Mouse (Mus musculus) adrenal gland, postnatal 36 days (tissue): ENCODE results near the gene Usp22. TPM values are rescaled to one million over a fixed set of nuclear protein-coding genes. Genes with fewer than 3 reads are reported as not detected.
A peak's percentile ranks its signal among the peaks of the same experiment; 100 is the strongest.

Experiments
- DNase-seq, 2 experiments: peaks; one replicate each; pipeline ENCODE4 v3.0.0; 2021; ENCODE audit warnings: mixed read lengths in 1 of 2
- total RNA-seq, 2 experiments: library from RNA; stranded (reverse); gene quantifications; 2 replicates each; pipeline ENCODE4 v1.2.3; 2021

The Usp22 gene
- total RNA-seq, 2 experiments from 2014 or later = 59.1 to 99.4 TPM

- peak; percentile 91 to 94 for DNase-seq
Measured at GRCm38 (mm10) chr11:61104241-61104901, 70.5 kb downstream of the Usp22 start.

- no peak for DNase-seq
Measured at GRCm38 (mm10) chr11:61102397-61103339, 72.2 kb downstream of the Usp22 start.

Other genes starting within 250 kb of the Usp22 start
- 100 to 1,000 TPM in 1 of 2 experiments, 10 to 100 TPM in 1; 86.9 to 151 TPM for gene Map2k3, start 243.0 kb downstream of the Usp22 start, total RNA-seq
- gene Kcnj12, start 152.5 kb downstream of the Usp22 start, total RNA-seq = 1 to 10 TPM; 1.3 to 2.5 TPM
- gene Tnfrsf13b, start 48.3 kb downstream of the Usp22 start, total RNA-seq = 1 to 10 TPM in 1 of 2 experiments, under 1 TPM in 1; 0.40 to 1.1 TPM
- under 1 TPM in 1 of 2 experiments, not detected in 1; 0.95 TPM for gene Aldh3a1, start 32.5 kb upstream of the Usp22 start, total RNA-seq
- gene Aldh3a2, start 92.4 kb upstream of the Usp22 start, total RNA-seq = 10 to 100 TPM; 46.1 to 63.7 TPM
- not detected for gene Slc47a2, start 167.8 kb upstream of the Usp22 start, total RNA-seq
- 1 to 10 TPM in 1 of 2 experiments, under 1 TPM in 1; 0.56 to 1.8 TPM for gene Slc47a1, start 203.3 kb upstream of the Usp22 start, total RNA-seq